Mouse (Mus musculus): ENCODE data around the gene Med16. TPM values are rescaled to one million over a fixed set of nuclear protein-coding genes. Genes with fewer than 3 reads are reported as not detected.
"Not testable (repeated sequence)": the region's sequence is repeated elsewhere in the genome, so short reads cannot be mapped to it uniquely, and the experiment has no call there.

Med16 gene
- polyA plus RNA-seq, 1 experiment: 28.6 TPM

- 39% methylated on average over 22 of the region's 22 CpGs for WGBS
- not testable (repeated sequence) for DNase-seq (ENCODE audit: low read depth, low spot score)
Observed at GRCm38 (mm10) chr10:79892451-79893118, 16.1 kb downstream of the Med16 start.

GRCm38 (mm10) chr10:79890670-79891069, 18.1 kb downstream of the Med16 start, which contains the start of gene Cfd:
TSS of gene Cfd (plus strand) at chr10:79890853.
- 42% methylated on average over 5 of the region's 5 CpGs for WGBS
- DNase-seq (ENCODE audit: low read depth, low spot score): no peak

GRCm38 (mm10) chr10:79889386-79889785, 19.3 kb downstream of the Med16 start:
- 6% methylated on average over 2 of the region's 2 CpGs for WGBS
- no peak for DNase-seq (ENCODE audit: low read depth, low spot score)

GRCm38 (mm10) chr10:79886611-79887010, 22.1 kb downstream of the Med16 start:
- DNase-seq (ENCODE audit: low read depth, low spot score): no peak
- WGBS: 84% methylated on average over 8 of the region's 8 CpGs

GRCm38 (mm10) chr10:79886054-79886453, 22.7 kb downstream of the Med16 start, which contains the start of gene Elane:
TSS of gene Elane (plus strand) at chr10:79886247.
- no peak for DNase-seq (ENCODE audit: low read depth, low spot score)

GRCm38 (mm10) chr10:79884938-79885337, 23.8 kb downstream of the Med16 start:
- not testable (repeated sequence) for DNase-seq (ENCODE audit: low read depth, low spot score)
- 44% methylated on average over 3 of the region's 3 CpGs for WGBS

More at GRCm38 (mm10) chr10:79886054-79886453, 22.7 kb downstream of the Med16 start, which contains the start of gene Elane:
- WGBS: 76% methylated on average over 6 of the region's 6 CpGs

GRCm38 (mm10) chr10:79884446-79884845, 24.3 kb downstream of the Med16 start:
- no peak for DNase-seq (ENCODE audit: low read depth, low spot score)
- 36% methylated on average over 4 of the region's 4 CpGs for WGBS

- peak; percentile 58 for DNase-seq (ENCODE audit: low read depth, low spot score)
- WGBS: 19% methylated on average over 22 of the region's 22 CpGs
Observed at GRCm38 (mm10) chr10:79883297-79884084, 25.2 kb downstream of the Med16 start.

GRCm38 (mm10) chr10:79881981-79882380, 26.7 kb downstream of the Med16 start:
- WGBS: 10% methylated on average over 22 of the region's 22 CpGs

GRCm38 (mm10) chr10:79880721-79881120, 28.0 kb downstream of the Med16 start:
- 16% methylated on average over 9 of the region's 9 CpGs for WGBS
- DNase-seq (ENCODE audit: low read depth, low spot score): no peak

More at GRCm38 (mm10) chr10:79881981-79882380, 26.7 kb downstream of the Med16 start:
- no peak for DNase-seq (ENCODE audit: low read depth, low spot score)

GRCm38 (mm10) chr10:79879527-79879926, 29.2 kb downstream of the Med16 start:
- WGBS: 27% methylated on average over 3 of the region's 3 CpGs
- no peak for DNase-seq (ENCODE audit: low read depth, low spot score)

- DNase-seq (ENCODE audit: low read depth, low spot score): no peak
- whole genome bisulfite sequencing: 55% methylated on average over 12 of the region's 12 CpGs
Observed at GRCm38 (mm10) chr10:79877757-79878156, 31.0 kb downstream of the Med16 start.

GRCm38 (mm10) chr10:79877174-79877573, 31.5 kb downstream of the Med16 start:
- no peak for DNase-seq (ENCODE audit: low read depth, low spot score)
- 69% methylated on average over 1 of the region's 1 CpGs for WGBS

- 2% methylated on average over 53 of the region's 57 CpGs for WGBS
- DNase-seq (ENCODE audit: low read depth, low spot score): no peak
Observed at GRCm38 (mm10) chr10:79874290-79874862, 34.3 kb downstream of the Med16 start, which contains the start of the genes Prtn3 and Plppr3. TSS of gene Prtn3 (plus strand) at chr10:79874476. TSS of gene Plppr3 (minus strand) at chr10:79874634.

- WGBS: 4% methylated on average over 26 of the region's 26 CpGs
- no peak for DNase-seq (ENCODE audit: low read depth, low spot score)
Observed at GRCm38 (mm10) chr10:79873715-79874289, 34.9 kb downstream of the Med16 start.

GRCm38 (mm10) chr10:79873313-79873712, 35.4 kb downstream of the Med16 start:
- WGBS: 23% methylated on average over 6 of the region's 6 CpGs
- no peak for DNase-seq (ENCODE audit: low read depth, low spot score)

GRCm38 (mm10) chr10:79872862-79873261, 35.9 kb downstream of the Med16 start:
- no peak for DNase-seq (ENCODE audit: low read depth, low spot score)
- WGBS: 43% methylated on average over 3 of the region's 3 CpGs

GRCm38 (mm10) chr10:79871845-79872244, 36.9 kb downstream of the Med16 start:
- 60% methylated on average over 8 of the region's 8 CpGs for WGBS
- DNase-seq (ENCODE audit: low read depth, low spot score): no peak

- WGBS: 76% methylated on average over 11 of the region's 11 CpGs
- no peak for DNase-seq (ENCODE audit: low read depth, low spot score)
Observed at GRCm38 (mm10) chr10:79866601-79867000, 42.1 kb downstream of the Med16 start.

GRCm38 (mm10) chr10:79865801-79866295, 42.9 kb downstream of the Med16 start:
- DNase-seq (ENCODE audit: low read depth, low spot score): no peak
- 46% methylated on average over 19 of the region's 19 CpGs for WGBS

All from large intestine, adult 2 months (tissue).